Mouse (Mus musculus) hindbrain, embryonic 13.5 days (tissue): ENCODE data around the gene Tcf7l1. TPM values are rescaled to one million over a fixed set of nuclear protein-coding genes. Genes with fewer than 3 reads are reported as not detected.

Source experiments
- ATAC-seq: fragments of 200-750 bp; cut with Nextera tagmentation; 2 replicates; pipeline ENCODE4 v1.8.0; 2017; ENCODE audit warnings: moderate TSS enrichment; ENCODE audit not compliant: low FRiP score
- H3K27ac ChIP-seq: fragments of 300-500 bp; sonication (generic); 2 replicates; pipeline ENCODE4 v1.5.1; 2015; ENCODE audit warnings: inconsistent platforms, mild to moderate bottlenecking, moderate library complexity
- H3K27me3 ChIP-seq: fragments of 300-500 bp; sonication (generic); 2 replicates; pipeline ENCODE4 v1.6.1; 2015; ENCODE audit warnings: mild to moderate bottlenecking, inconsistent platforms
- H3K36me3 ChIP-seq: fragments of 300-500 bp; sonication (generic); 2 replicates; pipeline ENCODE4 v1.6.1; 2015; ENCODE audit warnings: mild to moderate bottlenecking, inconsistent platforms
- H3K4me1 ChIP-seq: fragments of 300-500 bp; sonication (generic); replicated peaks from 2 replicates; pipeline ENCODE4 v1.6.1; 2015; ENCODE audit warnings: inconsistent platforms
- H3K4me2 ChIP-seq: fragments of 300-500 bp; sonication (generic); 2 replicates; pipeline ENCODE4 v1.6.1; 2015; ENCODE audit warnings: inconsistent platforms, mild to moderate bottlenecking, moderate library complexity
- H3K4me3 ChIP-seq: fragments of 300-500 bp; sonication (generic); 2 replicates; pipeline ENCODE4 v1.5.1; 2015; ENCODE audit warnings: mild to moderate bottlenecking, inconsistent platforms
- H3K9ac ChIP-seq: fragments of 300-500 bp; sonication (generic); 2 replicates; pipeline ENCODE4 v1.6.1; 2015; ENCODE audit warnings: mild to moderate bottlenecking, inconsistent platforms
- H3K9me3 ChIP-seq: fragments of 300-500 bp; sonication (generic); 2 replicates; pipeline ENCODE4 v1.6.1; 2016; ENCODE audit warnings: inconsistent platforms
- WGBS: fragments of 180-500 bp; shearing (Covaris S2); methylation state at CpG from one replicate; pipeline ENCODE4 v1.1.7; 2015; 5-methylcytosine and 5-hydroxymethylcytosine counted together
- polyA plus RNA-seq: library from polyadenylated mRNA; unstranded; fragments of >200 nt; fragmentation: Nextera tagmentation; extraction: Ambion mirVana; gene quantifications from 2 replicates; pipeline ENCODE4 v1.2.1, GENCODE M21; 2015

The Tcf7l1 gene
- polyA plus RNA-seq, 1 experiment from 2014 or later = 7.4 TPM

- no peak overlapping the region for H3K9ac ChIP-seq
- no peak overlapping the region for H3K4me3 ChIP-seq
- H3K9me3 ChIP-seq = no peaks in the 10 kb centered on the region
- H3K4me1 ChIP-seq = peaks cover 37% of the 10 kb centered on the region
- H3K4me2 ChIP-seq = no peak overlapping the region
- no peaks in the 10 kb centered on the region for H3K36me3 ChIP-seq
- peak overlapping the region; percentile 14 for H3K27ac ChIP-seq
- 52% methylated on average over 4 of the region's 4 CpGs for WGBS
- no peak for ATAC-seq
- H3K27me3 ChIP-seq = no peaks in the 10 kb centered on the region
Observed at GRCm38 (mm10) chr6:72714726-72715125, 74.3 kb downstream of the Tcf7l1 start.

GRCm38 (mm10) chr6:72714250-72714649, 74.8 kb downstream of the Tcf7l1 start:
- no peak overlapping the region for H3K9ac ChIP-seq
- H3K36me3 ChIP-seq = no peaks in the 10 kb centered on the region
- WGBS = 24% methylated on average over 9 of the region's 9 CpGs
- peak; percentile 41 for ATAC-seq
- H3K4me1 ChIP-seq = peaks cover 37% of the 10 kb centered on the region
- no peak overlapping the region for H3K4me2 ChIP-seq
- H3K27me3 ChIP-seq = no peaks in the 10 kb centered on the region
- H3K4me3 ChIP-seq = no peak overlapping the region
- H3K9me3 ChIP-seq = no peaks in the 10 kb centered on the region
- peak overlapping the region; percentile 14 for H3K27ac ChIP-seq

- Histone ChIP-seq H3K4me1 (peaks cover 42% of the 10 kb centered on the region), H3K4me2 (no peak overlapping the region; the same call in 1 of the 2 replicates), H3K27ac (peak overlapping the region; percentile 77), H3K36me3 (no peaks in the 10 kb centered on the region), H3K9ac (no peak overlapping the region), H3K4me3 (no peak overlapping the region), H3K9me3 (no peaks in the 10 kb centered on the region), H3K27me3 (no peaks in the 10 kb centered on the region; the same call in 1 of the 2 replicates)
- ATAC-seq = peak; percentile 91
- 3% methylated on average over 8 of the region's 8 CpGs for WGBS
Observed at GRCm38 (mm10) chr6:72711508-72712081, 77.5 kb downstream of the Tcf7l1 start.

GRCm38 (mm10) chr6:72710897-72711507, 78.1 kb downstream of the Tcf7l1 start:
- Histone ChIP-seq H3K4me3 (no peak overlapping the region), H3K36me3 (no peaks in the 10 kb centered on the region), H3K27ac (peak overlapping the region; percentile 77), H3K9me3 (no peaks in the 10 kb centered on the region), H3K4me2 (no peak overlapping the region), H3K4me1 (peaks cover 42% of the 10 kb centered on the region), H3K27me3 (no peaks in the 10 kb centered on the region; the same call in 1 of the 2 replicates), H3K9ac (no peak overlapping the region)
- peak; percentile 67 for ATAC-seq
- WGBS = 45% methylated on average over 10 of the region's 10 CpGs

GRCm38 (mm10) chr6:72699467-72700126, 89.5 kb downstream of the Tcf7l1 start:
- no peak overlapping the region for H3K4me3 ChIP-seq
- H3K27me3 ChIP-seq = peaks cover 5% of the 10 kb centered on the region; the same call in 1 of the 2 replicates
- H3K4me1 ChIP-seq = peaks cover 25% of the 10 kb centered on the region
- peak; percentile 68 for ATAC-seq
- no peak overlapping the region for H3K9ac ChIP-seq
- no peaks in the 10 kb centered on the region for H3K36me3 ChIP-seq
- no peak overlapping the region for H3K27ac ChIP-seq
- WGBS = 24% methylated on average over 5 of the region's 5 CpGs
- no peaks in the 10 kb centered on the region for H3K9me3 ChIP-seq
- no peak overlapping the region for H3K4me2 ChIP-seq

GRCm38 (mm10) chr6:72698559-72698958, 90.5 kb downstream of the Tcf7l1 start:
- Histone ChIP-seq H3K36me3 (no peaks in the 10 kb centered on the region), H3K27ac (no peak overlapping the region), H3K4me3 (no peak overlapping the region), H3K9ac (no peak overlapping the region), H3K4me1 (peaks cover 27% of the 10 kb centered on the region), H3K9me3 (no peaks in the 10 kb centered on the region), H3K27me3 (peaks cover 5% of the 10 kb centered on the region; the same call in 1 of the 2 replicates), H3K4me2 (no peak overlapping the region)
- ATAC-seq = no peak
- 91% methylated on average over 5 of the region's 5 CpGs for WGBS

- H3K9me3 ChIP-seq = no peaks in the 10 kb centered on the region
- H3K9ac ChIP-seq = no peak overlapping the region
- no peak overlapping the region for H3K4me2 ChIP-seq
- H3K4me3 ChIP-seq = no peak overlapping the region
- H3K4me1 ChIP-seq = peaks cover 33% of the 10 kb centered on the region
- H3K27ac ChIP-seq = no peak overlapping the region
- H3K27me3 ChIP-seq = peaks cover 5% of the 10 kb centered on the region; the same call in 1 of the 2 replicates
- no peaks in the 10 kb centered on the region for H3K36me3 ChIP-seq
- no peak for ATAC-seq
- WGBS = 37% methylated on average over 11 of the region's 11 CpGs
Observed at GRCm38 (mm10) chr6:72696601-72697335, 92.3 kb downstream of the Tcf7l1 start.

GRCm38 (mm10) chr6:72694791-72695204, 94.3 kb downstream of the Tcf7l1 start:
- WGBS = 81% methylated on average over 10 of the region's 10 CpGs
- Histone ChIP-seq H3K27me3 (peaks cover 5% of the 10 kb centered on the region; the same call in 1 of the 2 replicates), H3K4me1 (peaks cover 36% of the 10 kb centered on the region), H3K36me3 (no peaks in the 10 kb centered on the region), H3K4me3 (no peak overlapping the region), H3K27ac (no peak overlapping the region), H3K9me3 (no peaks in the 10 kb centered on the region), H3K4me2 (no peak overlapping the region), H3K9ac (no peak overlapping the region)
- no peak for ATAC-seq

- 67% methylated on average over 5 of the region's 5 CpGs for WGBS
- no peak overlapping the region for H3K27ac ChIP-seq
- H3K27me3 ChIP-seq = peaks cover 5% of the 10 kb centered on the region; the same call in 1 of the 2 replicates
Observed at GRCm38 (mm10) chr6:72694047-72694790, 94.8 kb downstream of the Tcf7l1 start.

GRCm38 (mm10) chr6:72692469-72692868, 96.6 kb downstream of the Tcf7l1 start:
- Histone ChIP-seq H3K4me1 (peaks cover 29% of the 10 kb centered on the region), H3K4me2 (no peak overlapping the region), H3K4me3 (no peak overlapping the region), H3K9me3 (no peaks in the 10 kb centered on the region), H3K36me3 (no peaks in the 10 kb centered on the region), H3K9ac (no peak overlapping the region), H3K27me3 (peaks cover 5% of the 10 kb centered on the region; the same call in 1 of the 2 replicates), H3K27ac (no peak overlapping the region)
- no peak for ATAC-seq
- WGBS = 71% methylated on average over 6 of the region's 6 CpGs

More at GRCm38 (mm10) chr6:72694047-72694790, 94.8 kb downstream of the Tcf7l1 start:
- no peak overlapping the region for H3K4me2 ChIP-seq
- H3K9ac ChIP-seq = no peak overlapping the region
- peaks cover 31% of the 10 kb centered on the region for H3K4me1 ChIP-seq
- H3K9me3 ChIP-seq = no peaks in the 10 kb centered on the region
- no peak overlapping the region for H3K4me3 ChIP-seq
- no peaks in the 10 kb centered on the region for H3K36me3 ChIP-seq
- no peak for ATAC-seq

GRCm38 (mm10) chr6:72691549-72691948, 97.5 kb downstream of the Tcf7l1 start:
- Histone ChIP-seq H3K36me3 (no peaks in the 10 kb centered on the region), H3K27me3 (peaks cover 3% of the 10 kb centered on the region; the same call in 1 of the 2 replicates), H3K9me3 (no peaks in the 10 kb centered on the region), H3K4me3 (no peak overlapping the region), H3K9ac (no peak overlapping the region), H3K27ac (no peak overlapping the region), H3K4me1 (peaks cover 24% of the 10 kb centered on the region), H3K4me2 (no peak overlapping the region)
- ATAC-seq = no peak
- 85% methylated on average over 9 of the region's 9 CpGs for whole genome bisulfite sequencing
